Mouse (Mus musculus) left cerebral cortex, adult 18-20 months (tissue): ENCODE data around the gene Eif2ak3. TPM values are rescaled to one million over a fixed set of nuclear protein-coding genes. Genes with fewer than 3 reads are reported as not detected.

ENCODE experiments used
- DNase-seq, 2 experiments: peaks; one replicate each; pipeline ENCODE4 v3.0.0; 2021 to 2022; ENCODE audit warnings: low spot score in 2 of 2, mixed read lengths in 1 of 2
- total RNA-seq, 2 experiments: library from RNA; stranded (reverse); gene quantifications; 2 replicates each; pipeline ENCODE4 v1.2.3; 2021

Gene Eif2ak3
- total RNA-seq, 2 experiments from 2014 or later = 25.3 to 27.5 TPM

GRCm38 (mm10) chr6:70887993-70888392 is 43.7 kb downstream of the Eif2ak3 start:
- no peak for DNase-seq

GRCm38 (mm10) chr6:70898166-70898565 is 53.9 kb downstream of the Eif2ak3 start:
- no peak for DNase-seq

- DNase-seq = no peak
These were observed 55.3 kb downstream of the Eif2ak3 start for GRCm38 (mm10) chr6:70899594-70900003.

GRCm38 (mm10) chr6:70903689-70904088 is 59.4 kb downstream of the Eif2ak3 start:
- DNase-seq = no peak

GRCm38 (mm10) chr6:70909572-70909971 is 65.3 kb downstream of the Eif2ak3 start:
- DNase-seq = no peak

- no peak for DNase-seq
These were observed 66.0 kb downstream of the Eif2ak3 start for GRCm38 (mm10) chr6:70910285-70910684.

GRCm38 (mm10) chr6:70911668-70912395 is 67.5 kb downstream of the Eif2ak3 start:
- DNase-seq = peak; percentile 36 to 39

- no peak for DNase-seq
These were observed 68.1 kb downstream of the Eif2ak3 start for GRCm38 (mm10) chr6:70912396-70912765.

- DNase-seq = no peak
These were observed 74.5 kb downstream of the Eif2ak3 start, which contains the start of gene Tex37 for GRCm38 (mm10) chr6:70918827-70919226. Tex37 (minus strand) TSS chr6:70918927.

GRCm38 (mm10) chr6:70921274-70922074 is 77.2 kb downstream of the Eif2ak3 start:
- peak; percentile 45 to 54 for DNase-seq

- no peak for DNase-seq
These were observed 87.5 kb downstream of the Eif2ak3 start for GRCm38 (mm10) chr6:70931801-70932200.

- no peak for DNase-seq
These were observed 109.0 kb downstream of the Eif2ak3 start for GRCm38 (mm10) chr6:70953274-70953673.

GRCm38 (mm10) chr6:70954040-70954439 is 109.7 kb downstream of the Eif2ak3 start:
- no peak for DNase-seq

Other genes starting within 250 kb of the Eif2ak3 start
- gene Rpia, start 52.3 kb upstream of the Eif2ak3 start, total RNA-seq = 10 to 100 TPM; 11.9 to 16.2 TPM
- gene Tex37, start 74.4 kb downstream of the Eif2ak3 start, total RNA-seq = not detected
- gene Foxi3, start 112.0 kb downstream of the Eif2ak3 start, total RNA-seq = not detected